Mouse (Mus musculus) hindbrain, embryonic 15.5 days (tissue): ENCODE data around the gene Rin2. TPM values are rescaled to one million over a fixed set of nuclear protein-coding genes. Genes with fewer than 3 reads are reported as not detected.

Experiments used
- ATAC-seq: fragments of 200-750 bp; cut with Nextera tagmentation; 2 replicates; pipeline ENCODE4 v1.8.0; 2017; ENCODE audit warnings: low read depth, moderate number of reproducible peaks, moderate TSS enrichment; ENCODE audit not compliant: low FRiP score
- H3K27ac ChIP-seq: fragments of 300-500 bp; sonication (generic); replicated peaks from 2 replicates; pipeline ENCODE4 v1.5.1; 2015; ENCODE audit warnings: mild to moderate bottlenecking, inconsistent platforms
- H3K27me3 ChIP-seq: fragments of 300-500 bp; sonication (generic); 2 replicates; pipeline ENCODE4 v1.6.1; 2015; ENCODE audit warnings: control low read depth, inconsistent platforms
- H3K36me3 ChIP-seq: fragments of 300-500 bp; sonication (generic); 2 replicates; pipeline ENCODE4 v1.6.1; 2015; ENCODE audit warnings: control low read depth, inconsistent platforms
- H3K4me1 ChIP-seq: fragments of 300-500 bp; sonication (generic); replicated peaks from 2 replicates; pipeline ENCODE4 v1.6.1; 2015; ENCODE audit warnings: control low read depth, inconsistent platforms
- H3K4me2 ChIP-seq: fragments of 300-500 bp; sonication (generic); 2 replicates; pipeline ENCODE4 v1.6.1; 2015; ENCODE audit warnings: moderate library complexity, mild to moderate bottlenecking, inconsistent platforms
- H3K4me3 ChIP-seq: fragments of 300-500 bp; sonication (generic); 2 replicates; pipeline ENCODE4 v1.5.1; 2015; ENCODE audit warnings: mild to moderate bottlenecking, inconsistent platforms
- H3K9ac ChIP-seq: fragments of 300-500 bp; sonication (generic); 2 replicates; pipeline ENCODE4 v1.6.1; 2015; ENCODE audit warnings: inconsistent platforms
- H3K9me3 ChIP-seq: fragments of 300-500 bp; sonication (generic); 2 replicates; pipeline ENCODE4 v1.6.1; 2016; ENCODE audit warnings: control low read depth, inconsistent platforms
- WGBS: fragments of 180-500 bp; shearing (Covaris S2); methylation state at CpG from one replicate; pipeline ENCODE4 v1.1.7; 2015; 5-methylcytosine and 5-hydroxymethylcytosine counted together
- polyA plus RNA-seq: library from polyadenylated mRNA; unstranded; fragments of >200 nt; fragmentation: Nextera tagmentation; extraction: Ambion mirVana; gene quantifications from 2 replicates; pipeline ENCODE4 v1.2.1, GENCODE M21; 2015

Gene Rin2
- polyA plus RNA-seq, 1 experiment from 2014 or later, result 16.4 TPM

GRCm38 (mm10) chr2:145742795-145743710, 68.0 kb downstream of the Rin2 start:
- ATAC-seq, result no peak
- no peak overlapping the region for H3K4me3 ChIP-seq
- H3K4me1 ChIP-seq, result no peaks in the 10 kb centered on the region
- H3K27me3 ChIP-seq, result no peaks in the 10 kb centered on the region
- no peak overlapping the region for H3K9ac ChIP-seq
- no peaks in the 10 kb centered on the region for H3K36me3 ChIP-seq
- no peaks in the 10 kb centered on the region for H3K9me3 ChIP-seq
- 75% methylated on average over 13 of the region's 13 CpGs for WGBS
- no peak overlapping the region for H3K4me2 ChIP-seq
- H3K27ac ChIP-seq, result no peak overlapping the region

DNA sequence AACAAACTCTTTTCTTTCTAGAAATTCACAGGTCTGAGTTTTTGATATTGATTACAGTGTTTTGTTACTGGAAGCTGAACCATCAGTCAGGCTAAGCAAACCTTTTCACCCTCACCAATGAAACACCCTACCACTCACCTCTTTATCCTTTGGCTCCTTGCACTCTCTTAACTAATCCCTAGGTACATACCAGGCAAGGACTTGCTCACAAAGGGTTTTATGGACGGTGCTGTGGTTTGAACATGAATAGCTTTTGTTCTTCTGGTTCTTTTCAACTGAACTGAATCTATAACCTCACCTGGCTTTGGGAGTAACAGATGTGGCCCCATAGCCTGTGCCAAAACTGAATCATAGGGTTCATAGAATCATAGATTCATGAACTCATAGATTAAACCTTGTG, 71.4 kb downstream of the Rin2 start:
- H3K9ac ChIP-seq, result no peak overlapping the region
- H3K4me1 ChIP-seq, result no peaks in the 10 kb centered on the region
- no peak overlapping the region for H3K27ac ChIP-seq
- WGBS, result 38% methylated on average over 1 of the region's 1 CpGs
- H3K36me3 ChIP-seq, result no peaks in the 10 kb centered on the region
- no peak overlapping the region for H3K4me2 ChIP-seq
- H3K9me3 ChIP-seq, result no peaks in the 10 kb centered on the region
- no peak for ATAC-seq
- H3K27me3 ChIP-seq, result no peaks in the 10 kb centered on the region
- H3K4me3 ChIP-seq, result no peak overlapping the region

DNA sequence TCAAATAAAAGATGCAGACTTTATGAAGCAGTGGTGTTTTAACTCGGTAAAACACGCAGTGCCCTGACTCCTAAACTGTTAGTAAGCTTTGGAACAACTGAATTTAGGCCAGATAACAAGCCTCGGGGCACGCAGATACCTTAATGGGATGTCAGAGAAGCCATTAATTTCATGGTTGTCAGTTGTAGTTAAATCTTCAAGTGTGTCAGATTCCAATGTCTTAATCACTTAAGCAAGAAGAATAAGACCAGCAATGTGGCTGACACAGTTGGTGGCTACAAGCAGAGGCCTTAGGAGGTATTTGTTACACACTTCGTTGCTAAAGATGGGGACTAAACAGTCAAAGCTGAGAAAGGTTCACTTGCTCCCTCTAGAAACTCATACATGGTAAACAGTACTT, 74.6 kb downstream of the Rin2 start:
- Histone ChIP-seq H3K4me2 (no peak overlapping the region), H3K9me3 (no peaks in the 10 kb centered on the region), H3K9ac (no peak overlapping the region), H3K36me3 (no peaks in the 10 kb centered on the region), H3K4me3 (no peak overlapping the region), H3K4me1 (no peaks in the 10 kb centered on the region), H3K27me3 (no peaks in the 10 kb centered on the region), H3K27ac (no peak overlapping the region)
- ATAC-seq, result no peak
- 50% methylated on average over 5 of the region's 5 CpGs for WGBS

GRCm38 (mm10) chr2:145752572-145752971, 77.6 kb downstream of the Rin2 start:
- H3K27ac ChIP-seq, result no peak overlapping the region
- H3K4me2 ChIP-seq, result no peak overlapping the region
- no peak for ATAC-seq
- H3K9ac ChIP-seq, result no peak overlapping the region
- no peaks in the 10 kb centered on the region for H3K27me3 ChIP-seq
- no peaks in the 10 kb centered on the region for H3K9me3 ChIP-seq
- H3K4me3 ChIP-seq, result no peak overlapping the region
- H3K36me3 ChIP-seq, result no peaks in the 10 kb centered on the region
- WGBS, result 81% methylated on average over 6 of the region's 6 CpGs
- no peaks in the 10 kb centered on the region for H3K4me1 ChIP-seq

- no peaks in the 10 kb centered on the region for H3K9me3 ChIP-seq
- no peaks in the 10 kb centered on the region for H3K36me3 ChIP-seq
- no peak overlapping the region for H3K9ac ChIP-seq
- ATAC-seq, result no peak
- H3K4me3 ChIP-seq, result no peak overlapping the region
- H3K4me2 ChIP-seq, result no peak overlapping the region
- H3K27ac ChIP-seq, result no peak overlapping the region
- 86% methylated on average over 7 of the region's 7 CpGs for WGBS
- H3K4me1 ChIP-seq, result no peaks in the 10 kb centered on the region
- no peaks in the 10 kb centered on the region for H3K27me3 ChIP-seq
These were observed 79.0 kb downstream of the Rin2 start for GRCm38 (mm10) chr2:145753973-145754372.

DNA sequence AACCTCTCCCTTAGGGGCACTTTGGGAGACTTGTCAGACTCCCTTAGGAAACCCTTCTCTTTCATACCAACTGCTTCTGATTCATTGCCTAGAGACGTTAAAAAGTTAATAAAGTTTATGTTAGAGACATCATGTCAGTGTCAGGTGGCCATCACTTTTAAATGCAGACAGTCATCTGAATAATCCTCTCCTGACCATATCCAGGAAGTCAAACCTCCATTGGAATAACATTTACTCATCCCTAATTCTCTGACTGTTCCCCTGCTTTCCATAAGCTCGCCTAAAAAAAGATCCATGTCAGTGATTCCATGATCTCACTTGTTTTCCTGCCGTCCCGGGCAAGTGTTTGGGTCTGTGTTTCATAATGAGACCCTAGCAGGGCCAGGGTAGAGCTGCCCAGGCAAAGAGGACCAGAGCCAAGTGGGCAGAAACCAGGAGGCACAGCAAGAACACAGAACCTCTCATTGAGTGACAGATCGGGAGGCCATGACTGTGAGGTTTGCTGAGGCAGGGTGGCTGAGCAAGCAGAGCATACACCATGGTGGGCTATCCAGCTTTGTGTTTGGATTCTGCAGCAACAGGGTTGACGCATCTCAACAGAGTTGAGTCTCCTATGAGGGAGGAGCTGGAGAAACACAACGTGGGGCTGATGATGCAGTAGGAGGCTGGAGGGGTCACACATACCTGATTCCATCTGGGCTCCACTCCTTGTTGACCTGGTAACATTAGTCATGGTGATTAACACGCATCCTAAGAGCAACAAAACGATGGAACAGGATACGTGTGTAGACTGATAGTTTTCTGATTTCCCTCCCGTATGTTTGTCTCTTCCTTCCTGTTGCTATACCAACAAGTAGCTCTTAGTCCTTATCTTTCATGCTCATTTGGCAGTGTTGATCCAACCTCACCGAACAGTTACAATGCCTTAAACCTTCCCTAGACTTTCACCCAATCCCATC, 81.1 kb downstream of the Rin2 start:
- Histone ChIP-seq H3K9ac (no peak overlapping the region), H3K4me1 (no peaks in the 10 kb centered on the region), H3K4me2 (no peak overlapping the region), H3K36me3 (no peaks in the 10 kb centered on the region), H3K27me3 (no peaks in the 10 kb centered on the region), H3K4me3 (no peak overlapping the region), H3K9me3 (no peaks in the 10 kb centered on the region), H3K27ac (no peak overlapping the region)
- 79% methylated on average over 12 of the region's 12 CpGs for WGBS
- no peak for ATAC-seq

GRCm38 (mm10) chr2:145760121-145760520, 85.1 kb downstream of the Rin2 start:
- H3K4me2 ChIP-seq, result no peak overlapping the region
- no peak overlapping the region for H3K27ac ChIP-seq
- H3K4me1 ChIP-seq, result no peaks in the 10 kb centered on the region
- no peaks in the 10 kb centered on the region for H3K27me3 ChIP-seq
- H3K4me3 ChIP-seq, result no peak overlapping the region
- no peak overlapping the region for H3K9ac ChIP-seq
- no peak for ATAC-seq
- H3K36me3 ChIP-seq, result no peaks in the 10 kb centered on the region
- H3K9me3 ChIP-seq, result no peaks in the 10 kb centered on the region
- WGBS, result 74% methylated on average over 3 of the region's 3 CpGs

DNA sequence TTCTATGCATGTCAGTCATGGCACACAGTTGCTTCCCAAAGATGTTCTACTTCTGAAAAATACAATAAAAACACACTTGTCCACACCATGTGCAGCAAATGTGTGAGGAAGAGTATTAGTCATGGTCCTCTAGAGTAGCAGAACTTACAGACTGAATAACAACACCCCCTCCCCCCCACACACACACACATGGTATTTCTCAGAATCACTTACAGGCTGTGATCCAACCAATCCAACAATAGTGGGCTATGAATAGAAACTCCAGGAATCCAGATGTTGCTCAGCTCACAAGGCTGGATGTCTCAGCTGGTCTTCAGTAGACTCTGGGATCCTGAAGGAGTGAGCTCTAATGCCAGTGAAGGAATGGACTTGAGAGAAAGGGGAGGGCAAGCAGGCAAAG, 86.4 kb downstream of the Rin2 start:
- H3K4me3 ChIP-seq, result no peak overlapping the region
- no peaks in the 10 kb centered on the region for H3K4me1 ChIP-seq
- H3K27me3 ChIP-seq, result no peaks in the 10 kb centered on the region
- H3K27ac ChIP-seq, result no peak overlapping the region
- ATAC-seq, result no peak
- no peaks in the 10 kb centered on the region for H3K36me3 ChIP-seq
- H3K9me3 ChIP-seq, result no peaks in the 10 kb centered on the region
- H3K9ac ChIP-seq, result no peak overlapping the region
- no peak overlapping the region for H3K4me2 ChIP-seq

GRCm38 (mm10) chr2:145769964-145770363, 94.9 kb downstream of the Rin2 start:
- no peak overlapping the region for H3K9ac ChIP-seq
- 13% methylated on average over 10 of the region's 10 CpGs for WGBS

DNA sequence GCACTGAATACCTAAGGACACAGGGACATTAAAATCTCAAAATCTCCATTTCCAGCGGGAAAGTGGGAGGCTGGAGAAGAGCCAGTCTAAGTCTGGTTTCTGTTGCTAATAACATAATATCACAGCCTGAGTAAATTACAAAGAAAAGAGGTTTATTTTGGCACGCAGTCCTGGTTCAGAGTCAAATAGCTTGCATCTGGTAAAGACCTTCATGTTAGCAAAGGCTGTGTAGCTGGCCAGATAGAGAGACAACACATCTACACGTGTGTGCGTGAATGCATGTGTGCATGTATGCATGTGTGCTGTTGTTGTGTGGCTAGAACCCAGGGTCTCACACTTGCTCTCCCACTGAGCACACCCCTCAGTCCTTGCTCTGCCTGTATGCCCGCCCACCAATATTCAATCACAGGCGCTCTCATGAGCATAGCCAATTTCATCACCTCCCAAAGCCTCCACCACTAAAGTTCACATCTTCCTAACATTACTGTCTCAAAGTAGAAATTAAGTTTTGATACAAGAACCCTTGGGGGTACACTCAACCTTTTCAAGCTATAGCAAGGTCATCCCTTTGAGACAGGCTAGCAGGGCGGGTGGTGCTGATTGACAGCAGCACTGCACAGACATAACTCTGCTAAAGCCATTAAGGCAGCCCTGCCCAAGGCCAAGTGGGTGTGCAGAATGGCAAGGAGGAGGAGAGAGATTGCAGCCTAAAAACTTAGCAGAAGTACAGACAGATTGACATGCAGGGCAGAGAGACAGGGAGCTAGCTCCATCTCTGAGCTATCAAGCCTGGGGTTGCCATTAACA, 95.9 kb downstream of the Rin2 start:
- 0 out of 2 replicates have a peak, but pooled peaks cover 9% of the 10 kb centered on the region for H3K4me1 ChIP-seq
- H3K27me3 ChIP-seq, result no peaks in the 10 kb centered on the region
- H3K4me2 ChIP-seq, result no peak overlapping the region
- H3K27ac ChIP-seq, result no peak overlapping the region
- no peak overlapping the region for H3K4me3 ChIP-seq
- H3K9ac ChIP-seq, result no peak overlapping the region
- ATAC-seq, result no peak
- 82% methylated on average over 7 of the region's 7 CpGs for WGBS
- no peaks in the 10 kb centered on the region for H3K36me3 ChIP-seq
- no peaks in the 10 kb centered on the region for H3K9me3 ChIP-seq

More at GRCm38 (mm10) chr2:145769964-145770363, 94.9 kb downstream of the Rin2 start:
- peak overlapping the region; percentile 18 for H3K4me2 ChIP-seq
- H3K4me1 ChIP-seq, result 0 out of 2 replicates have a peak, but pooled peaks cover 9% of the 10 kb centered on the region
- H3K36me3 ChIP-seq, result no peaks in the 10 kb centered on the region
- no peak overlapping the region for H3K27ac ChIP-seq
- no peaks in the 10 kb centered on the region for H3K9me3 ChIP-seq
- no peak overlapping the region for H3K4me3 ChIP-seq
- no peaks in the 10 kb centered on the region for H3K27me3 ChIP-seq
- peak; percentile 48; the same call in 1 of the 2 replicates for ATAC-seq

DNA sequence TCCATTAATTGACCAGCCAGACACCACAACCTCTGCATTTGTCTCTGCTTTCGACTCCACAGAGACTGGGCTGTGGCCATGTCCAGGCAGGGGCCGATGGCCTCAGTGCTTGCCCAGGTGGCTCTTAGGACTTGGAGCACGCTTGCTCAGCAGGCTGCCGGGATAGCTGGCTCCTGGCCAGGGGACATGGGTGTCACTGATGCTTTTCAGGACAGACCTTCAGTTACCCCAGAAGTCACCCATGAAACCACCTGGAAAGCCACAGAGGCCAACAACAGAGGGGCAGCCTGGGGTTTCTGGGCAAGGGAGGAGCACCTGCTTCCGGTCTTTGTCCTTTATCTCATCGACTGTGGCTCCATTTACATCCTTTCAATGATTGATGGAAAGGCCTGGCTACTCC, 108.2 kb downstream of the Rin2 start:
- 61% methylated on average over 6 of the region's 6 CpGs for WGBS
- Histone ChIP-seq H3K9me3 (no peaks in the 10 kb centered on the region), H3K36me3 (no peaks in the 10 kb centered on the region), H3K9ac (no peak overlapping the region), H3K4me2 (no peak overlapping the region), H3K4me1 (peaks cover 28% of the 10 kb centered on the region), H3K27me3 (no peaks in the 10 kb centered on the region), H3K4me3 (no peak overlapping the region), H3K27ac (no peak overlapping the region)
- no peak for ATAC-seq
